Comparison of ENCODE assay signal across 8 mouse cellular contexts in genomic region chr1:45502241-45502741, GRCm38 (mm10). TPM values are rescaled to one million over a fixed set of nuclear protein-coding genes. Genes with fewer than 3 reads are reported as not detected.
A peak's percentile ranks its signal among the peaks of the same experiment; 100 is the strongest.
DNase-seq lines count a peak whose midpoint lies in the region; ATAC-seq and TF ChIP-seq lines count a peak whose summit lies in the region.

No protein-coding gene starts in this region.

- no peaks in the 10 kb centered on the region for H3K27me3 ChIP-seq in testis, adult 2 months (ENCODE audit: control insufficient read depth, insufficient read depth, low read length)

- DNase-seq in 3T3-L1 (ENCODE audit: low read depth, low spot score) (peak; percentile 79), ZHBTc4 (ENCODE audit: low read depth, low spot score) (peak; percentile 52)
- peak; percentile 39 to 60 for DNase-seq in heart, adult 18-20 months
- DNase-seq in kidney, postnatal 10 days = peak; percentile 54
- peak; percentile 32 to 46 for DNase-seq in lung, postnatal 4 days
- DNase-seq in spleen, adult 18-20 months = no peak

- H3K4me3 ChIP-seq in testis, adult 2 months (ENCODE audit: control insufficient read depth, low read depth, low read length) = peak overlapping the region; percentile 55; the same call in 1 of the 2 replicates

- H3K36me3 ChIP-seq in testis, adult 2 months (ENCODE audit: control insufficient read depth, insufficient read depth, low read length) = no peaks in the 10 kb centered on the region

- ATAC-seq in monocyte, adult 5-6 weeks (replicated peaks; ENCODE audit: insufficient number of reproducible peaks, low FRiP score, low TSS enrichment, poor library complexity, severe bottlenecking) = no peak

- H3K27ac ChIP-seq in testis, adult 2 months (ENCODE audit: control insufficient read depth, insufficient read depth, low read depth, low read length) = no peak overlapping the region

- no peak for TF ChIP-seq POLR2A in testis, adult 2 months (IDR thresholded peaks at IDR 0.05; ENCODE audit: control insufficient read depth, low read depth, low read length)

- H3K4me1 ChIP-seq in testis, adult 2 months (ENCODE audit: control insufficient read depth, insufficient read depth, low read length) = no peaks in the 10 kb centered on the region

- no peak for TF ChIP-seq CTCF in testis, adult 2 months (IDR thresholded peaks at IDR 0.05; ENCODE audit: control insufficient read depth, insufficient read depth, insufficient replicate concordance, low read depth, low read length)

RNA-seq across cellular contexts. Expression of gene Col5a2, which starts 0.8 kb away (rescaled TPM):
- total RNA-seq in heart, adult 18-20 months (2021) = 10 to 100 TPM; 10.3 to 10.7 TPM
- 0.96 and 1.1 TPM in 2 replicates for polyA plus RNA-seq in testis, adult 2 months (2012; rRNA removed)
- total RNA-seq in monocyte, adult 5-6 weeks (2017) = not detected in 3 replicates

Comparison
In these comparisons a context has a peak if more than half of its experiments do, and no peak if none do; other contexts are left out.
1. DNase-seq: peak in 3T3-L1 (single experiment), ZHBTc4 (single experiment), heart, adult 18-20 months (2 of 2), kidney, postnatal 10 days (single experiment) and lung, postnatal 4 days (2 of 2); none in spleen, adult 18-20 months (0 of 2).
2. RNA of gene Col5a2, which starts 0.8 kb away (total RNA-seq): 10.3 to 10.7 TPM in heart, adult 18-20 months; not detected in monocyte, adult 5-6 weeks; every median in the first group is over 10 times any median in the second.